Mouse (Mus musculus) intestine, embryonic 14.5 days (tissue): ENCODE measurements around the gene Zmym4. TPM values are rescaled to one million over a fixed set of nuclear protein-coding genes. Genes with fewer than 3 reads are reported as not detected.
"Not testable (repeated sequence)": the region's sequence is repeated elsewhere in the genome, so short reads cannot be mapped to it uniquely, and the experiment has no call there.

ENCODE experiments used
- ATAC-seq: fragments of 200-750 bp; cut with Nextera tagmentation; replicated peaks from 2 replicates; pipeline ENCODE4 v1.8.0; 2017; ENCODE audit warnings: low read depth, moderate number of reproducible peaks, moderate TSS enrichment, moderate library complexity; ENCODE audit not compliant: low FRiP score, low TSS enrichment
- DNase-seq: peaks from one replicate; pipeline ENCODE4 v3.0.0-alpha.2; 2018; ENCODE audit warnings: low spot score
- H3K27ac ChIP-seq: fragments of 300-500 bp; sonication (generic); 2 replicates; pipeline ENCODE4 v1.5.1; 2014; ENCODE audit warnings: low read depth, mild to moderate bottlenecking, control low read depth
- H3K27me3 ChIP-seq: fragments of 300-500 bp; sonication (generic); replicated peaks from 2 replicates; pipeline ENCODE4 v1.6.1; 2014; ENCODE audit warnings: low read length, control low read depth; ENCODE audit not compliant: control insufficient read depth, insufficient read depth
- H3K36me3 ChIP-seq: fragments of 300-500 bp; sonication (generic); 2 replicates; pipeline ENCODE4 v1.6.1; 2014; ENCODE audit warnings: low read length, control low read depth; ENCODE audit not compliant: control insufficient read depth, insufficient read depth
- H3K4me1 ChIP-seq: fragments of 300-500 bp; sonication (generic); replicated peaks from 2 replicates; pipeline ENCODE4 v1.6.1; 2014; ENCODE audit warnings: low read length, control low read depth, mixed read lengths; ENCODE audit not compliant: control insufficient read depth, insufficient read depth
- H3K4me2 ChIP-seq: fragments of 300-500 bp; sonication (generic); 2 replicates; pipeline ENCODE4 v1.6.1; 2014; ENCODE audit warnings: low read length
- H3K4me3 ChIP-seq: fragments of 300-500 bp; sonication (generic); 2 replicates; pipeline ENCODE4 v1.5.1; 2014; ENCODE audit warnings: low read depth, low read length, control low read depth, mixed read lengths
- H3K9ac ChIP-seq: fragments of 300-500 bp; sonication (generic); 2 replicates; pipeline ENCODE4 v1.6.1; 2014; ENCODE audit warnings: mild to moderate bottlenecking, low read length
- H3K9me3 ChIP-seq: fragments of 300-500 bp; sonication (generic); 2 replicates; pipeline ENCODE4 v1.6.1; 2016; ENCODE audit warnings: low read length, control low read depth; ENCODE audit not compliant: control insufficient read depth
- WGBS: fragments of 180-500 bp; shearing (Covaris S2); extraction: QIAGEN DNeasy Blood & Tissue Kit; methylation state at CpG from one replicate; pipeline ENCODE4 v1.1.7; 2014; 5-methylcytosine and 5-hydroxymethylcytosine counted together
- polyA plus RNA-seq: library from polyadenylated mRNA; unstranded; fragments of >200 nt; fragmentation: Nextera tagmentation; extraction: Ambion mirVana; gene quantifications from 2 replicates; pipeline ENCODE4 v1.2.1, GENCODE M21; 2014

Gene Zmym4
- polyA plus RNA-seq, 1 experiment from 2014 or later: 17.3 TPM

DNA sequence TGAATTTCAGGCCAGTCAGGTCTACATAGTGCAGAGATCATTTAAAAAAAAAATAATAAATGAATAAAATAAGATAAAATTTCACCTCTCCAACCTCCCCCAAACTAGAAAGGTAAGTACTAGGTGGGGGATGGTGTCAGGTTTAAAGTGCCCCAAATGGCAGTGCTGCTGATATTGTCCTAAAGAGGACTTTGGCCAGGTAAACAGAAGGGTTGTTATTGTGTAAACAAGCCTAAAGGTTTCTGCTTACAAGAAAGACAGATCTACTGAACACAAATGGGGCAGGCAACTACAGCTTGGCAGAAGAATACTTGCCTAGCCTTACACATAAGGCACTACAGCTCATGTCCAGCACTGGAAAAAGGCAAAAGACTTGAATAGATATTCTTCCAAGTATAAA is 22.6 kb upstream of the Zmym4 start:
- no peak for ATAC-seq
- no peaks in the 10 kb centered on the region for H3K9me3 ChIP-seq
- H3K4me3 ChIP-seq: no peak overlapping the region
- no peak overlapping the region for H3K27ac ChIP-seq
- no peaks in the 10 kb centered on the region for H3K4me1 ChIP-seq
- no peaks in the 10 kb centered on the region for H3K27me3 ChIP-seq
- no peak overlapping the region for H3K9ac ChIP-seq
- H3K4me2 ChIP-seq: no peak overlapping the region
- H3K36me3 ChIP-seq: no peaks in the 10 kb centered on the region
- DNase-seq: no peak

- Histone ChIP-seq H3K4me3 (no peak overlapping the region), H3K9ac (no peak overlapping the region), H3K36me3 (no peaks in the 10 kb centered on the region), H3K27ac (no peak overlapping the region), H3K27me3 (no peaks in the 10 kb centered on the region), H3K4me1 (no peaks in the 10 kb centered on the region), H3K9me3 (no peaks in the 10 kb centered on the region), H3K4me2 (no peak overlapping the region)
- ATAC-seq (no peak), DNase-seq (no peak)
- WGBS: 71% methylated on average over 4 of the region's 4 CpGs
Observed at GRCm38 (mm10) chr4:126988503-126988902, 20.6 kb upstream of the Zmym4 start.

GRCm38 (mm10) chr4:126986768-126987167 is 18.8 kb upstream of the Zmym4 start:
- no peak overlapping the region for H3K4me3 ChIP-seq
- no peak for ATAC-seq
- WGBS: 83% methylated on average over 5 of the region's 5 CpGs
- DNase-seq: no peak
- H3K9ac ChIP-seq: no peak overlapping the region
- no peaks in the 10 kb centered on the region for H3K9me3 ChIP-seq
- no peaks in the 10 kb centered on the region for H3K27me3 ChIP-seq
- no peak overlapping the region for H3K27ac ChIP-seq
- H3K4me1 ChIP-seq: no peaks in the 10 kb centered on the region
- no peak overlapping the region for H3K4me2 ChIP-seq
- no peaks in the 10 kb centered on the region for H3K36me3 ChIP-seq

DNA sequence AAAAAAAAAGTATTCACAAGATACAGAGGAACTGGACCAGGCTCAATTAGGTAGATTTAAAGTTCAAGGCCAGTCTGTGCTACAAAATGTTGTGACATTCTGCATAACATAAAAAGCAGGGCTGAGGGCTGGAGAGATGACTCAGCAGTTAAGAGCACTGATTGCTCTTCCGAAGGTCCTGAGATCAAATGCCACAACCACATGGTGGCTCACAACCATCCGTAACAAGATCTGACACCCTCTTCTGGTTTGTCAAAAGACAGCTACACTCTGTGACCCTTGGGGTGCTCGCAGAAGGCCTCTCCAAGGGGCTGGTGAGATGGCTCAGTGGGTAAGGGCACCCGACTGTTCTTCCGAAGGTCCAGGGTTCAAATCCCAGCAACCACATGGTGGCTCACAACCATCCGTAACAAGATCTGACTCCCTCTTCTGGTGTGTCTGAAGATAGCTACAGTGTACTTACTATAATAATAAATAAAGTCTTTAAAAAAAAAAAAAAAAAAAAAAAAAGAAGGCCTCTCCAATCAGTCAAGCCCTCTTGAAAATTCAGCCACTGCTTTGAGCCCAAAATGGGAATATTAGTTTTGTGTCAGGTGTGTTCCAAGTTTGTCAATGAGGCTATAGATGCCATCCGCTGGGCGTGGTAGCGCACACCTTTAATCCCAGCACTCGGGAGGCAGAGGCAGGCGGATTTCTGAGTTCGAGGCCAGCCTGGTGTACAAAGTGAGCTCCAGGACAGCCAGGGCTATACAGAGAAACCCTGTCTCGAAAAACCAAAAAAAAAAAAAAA is 16.0 kb upstream of the Zmym4 start:
- H3K4me2 ChIP-seq, H3K4me1 ChIP-seq, H3K27ac ChIP-seq, DNase-seq, H3K4me3 ChIP-seq, H3K9me3 ChIP-seq, H3K9ac ChIP-seq, ATAC-seq, H3K36me3 ChIP-seq, H3K27me3 ChIP-seq: not testable (repeated sequence)
- 81% methylated on average over 12 of the region's 13 CpGs for WGBS

DNA sequence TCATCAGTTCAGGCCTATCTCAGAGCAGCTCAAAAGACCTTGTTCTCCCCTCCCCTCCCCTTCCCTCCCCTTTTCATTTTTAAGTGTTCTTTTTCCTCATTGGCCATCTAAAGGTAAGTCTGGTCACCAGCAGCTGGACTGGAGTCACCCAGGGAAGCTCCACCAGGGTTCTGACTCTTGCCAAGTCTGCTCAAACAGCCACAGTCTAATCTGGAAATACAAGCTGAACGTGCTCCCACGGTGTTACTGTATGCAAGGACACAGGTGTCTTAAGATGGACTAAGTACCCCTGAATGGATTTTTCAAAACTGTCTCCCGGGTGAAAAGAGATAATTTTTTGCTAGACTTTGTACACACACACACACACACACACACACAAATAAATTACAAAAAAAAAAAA is 15.4 kb upstream of the Zmym4 start:
- Histone ChIP-seq H3K9ac (no peak overlapping the region), H3K9me3 (no peaks in the 10 kb centered on the region), H3K27ac (no peak overlapping the region), H3K4me1 (no peaks in the 10 kb centered on the region), H3K36me3 (no peaks in the 10 kb centered on the region), H3K4me3 (no peak overlapping the region), H3K4me2 (no peak overlapping the region), H3K27me3 (no peaks in the 10 kb centered on the region)
- DNase-seq (no peak), ATAC-seq (no peak)
- WGBS: 70% methylated on average over 3 of the region's 3 CpGs

GRCm38 (mm10) chr4:126978706-126979105 is 10.8 kb upstream of the Zmym4 start:
- H3K27me3 ChIP-seq: no peaks in the 10 kb centered on the region
- ATAC-seq: no peak
- no peak overlapping the region for H3K27ac ChIP-seq
- H3K9ac ChIP-seq: no peak overlapping the region
- no peaks in the 10 kb centered on the region for H3K4me1 ChIP-seq
- 87% methylated on average over 3 of the region's 3 CpGs for WGBS
- H3K9me3 ChIP-seq: no peaks in the 10 kb centered on the region
- H3K36me3 ChIP-seq: no peaks in the 10 kb centered on the region
- no peak overlapping the region for H3K4me2 ChIP-seq
- no peak for DNase-seq
- H3K4me3 ChIP-seq: no peak overlapping the region

GRCm38 (mm10) chr4:126977467-126977866 is 9.5 kb upstream of the Zmym4 start:
- H3K4me2 ChIP-seq: no peak overlapping the region
- H3K27ac ChIP-seq: no peak overlapping the region
- no peak overlapping the region for H3K9ac ChIP-seq
- H3K4me1 ChIP-seq: no peaks in the 10 kb centered on the region
- H3K36me3 ChIP-seq: no peaks in the 10 kb centered on the region
- H3K4me3 ChIP-seq: no peak overlapping the region
- H3K27me3 ChIP-seq: no peaks in the 10 kb centered on the region
- DNase-seq: no peak
- no peak for ATAC-seq
- no peaks in the 10 kb centered on the region for H3K9me3 ChIP-seq

- H3K27me3 ChIP-seq: no peaks in the 10 kb centered on the region
- peak overlapping the region; percentile 95 for H3K9ac ChIP-seq
- peak overlapping the region; percentile 86 for H3K4me3 ChIP-seq
- peak overlapping the region; percentile 88 for H3K4me2 ChIP-seq
- H3K27ac ChIP-seq: peak overlapping the region; percentile 96
- DNase-seq (peak; percentile 69), ATAC-seq (peak; percentile 71; the same call in 1 of the 2 replicates)
- under 1% methylated on average over 30 of the region's 53 CpGs for WGBS
- H3K9me3 ChIP-seq: no peaks in the 10 kb centered on the region
- peaks cover 6% of the 10 kb centered on the region for H3K4me1 ChIP-seq
- no peaks in the 10 kb centered on the region for H3K36me3 ChIP-seq
Observed at GRCm38 (mm10) chr4:126967241-126967863, 583 bp downstream of the Zmym4 start.

DNA sequence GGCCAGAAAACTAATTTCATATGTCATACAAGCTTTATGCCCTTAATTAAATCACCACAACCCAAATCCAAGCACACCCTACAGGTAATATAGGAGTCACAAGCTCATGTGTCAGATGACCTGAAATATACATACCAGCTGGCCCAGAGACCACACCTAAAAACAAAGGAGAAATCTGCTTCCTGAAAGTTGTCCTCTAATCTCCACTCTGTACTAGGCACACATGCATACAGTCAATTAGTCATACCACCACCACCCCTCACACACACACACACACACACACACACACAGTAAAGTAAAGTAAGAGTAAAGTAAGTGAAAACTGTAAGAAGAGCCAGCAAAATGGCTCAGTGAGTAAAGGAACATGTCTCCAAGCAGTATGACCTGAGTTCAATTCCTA is 9.3 kb downstream of the Zmym4 start:
- 0 out of 2 replicates have a peak, but pooled peaks cover 4% of the 10 kb centered on the region for H3K36me3 ChIP-seq
- H3K4me3 ChIP-seq: no peak overlapping the region
- H3K4me2 ChIP-seq: no peak overlapping the region
- no peak overlapping the region for H3K9ac ChIP-seq
- H3K4me1 ChIP-seq: 0 out of 2 replicates have a peak, but pooled peaks cover 5% of the 10 kb centered on the region
- no peak overlapping the region for H3K27ac ChIP-seq
- no peaks in the 10 kb centered on the region for H3K27me3 ChIP-seq
- DNase-seq: no peak
- no peaks in the 10 kb centered on the region for H3K9me3 ChIP-seq
- ATAC-seq: no peak
